Mouse (Mus musculus): Measurements from ENCODE around the gene Slc35f3. TPM values are rescaled to one million over a fixed set of nuclear protein-coding genes. Genes with fewer than 3 reads are reported as not detected.
A peak's percentile ranks its signal among the peaks of the same experiment; 100 is the strongest.

The Slc35f3 gene
- total RNA-seq (2021): not detected
- long read RNA-seq, experiment 1, partial matches to known transcripts: 0 of 1 reads
- long read RNA-seq, experiment 1, other reads (novel, unspliced or antisense): 1 of 1 reads
- long read RNA-seq, experiment 2: 0 reads

GRCm38 (mm10) chr8:126298296-126299093, at the start of gene Slc35f3:
Gene Slc35f3 (plus strand): TSS chr8:126298558.
- DNase-seq: no peak

GRCm38 (mm10) chr8:126250486-126250885, 47.9 kb upstream of the Slc35f3 start:
- DNase-seq: no peak

- no peak for DNase-seq
Observed at GRCm38 (mm10) chr8:126256585-126257391, 41.6 kb upstream of the Slc35f3 start.

GRCm38 (mm10) chr8:126257392-126257681, 41.0 kb upstream of the Slc35f3 start:
- DNase-seq: peak; percentile 10 to 13

GRCm38 (mm10) chr8:126258175-126258781, 40.1 kb upstream of the Slc35f3 start:
- peak; percentile 44 to 60 for DNase-seq

- DNase-seq: no peak
Observed at GRCm38 (mm10) chr8:126265186-126265585, 33.2 kb upstream of the Slc35f3 start.

- peak in 1 of 2 experiments; percentile 3 for DNase-seq
Observed at GRCm38 (mm10) chr8:126267118-126267517, 31.2 kb upstream of the Slc35f3 start.

- no peak for DNase-seq
Observed at GRCm38 (mm10) chr8:126269733-126270132, 28.6 kb upstream of the Slc35f3 start.

- no peak for DNase-seq
Observed at GRCm38 (mm10) chr8:126272445-126272844, 25.9 kb upstream of the Slc35f3 start.

GRCm38 (mm10) chr8:126273066-126273465, 25.3 kb upstream of the Slc35f3 start:
- no peak for DNase-seq

- DNase-seq: no peak
Observed at GRCm38 (mm10) chr8:126274866-126275360, 23.4 kb upstream of the Slc35f3 start.

- no peak for DNase-seq
Observed at GRCm38 (mm10) chr8:126275886-126276285, 22.5 kb upstream of the Slc35f3 start.

GRCm38 (mm10) chr8:126291951-126292350, 6.4 kb upstream of the Slc35f3 start:
- DNase-seq: no peak

GRCm38 (mm10) chr8:126297284-126297845, 993 bp upstream of the Slc35f3 start:
- peak in 1 of 2 experiments; percentile 32 for DNase-seq

GRCm38 (mm10) chr8:126299333-126299732, 975 bp downstream of the Slc35f3 start:
- DNase-seq: no peak

GRCm38 (mm10) chr8:126300350-126300749, 2.0 kb downstream of the Slc35f3 start:
- DNase-seq: no peak

- DNase-seq: no peak
Observed at GRCm38 (mm10) chr8:126301580-126301979, 3.2 kb downstream of the Slc35f3 start.

GRCm38 (mm10) chr8:126307164-126307563, 8.8 kb downstream of the Slc35f3 start:
- DNase-seq: no peak

GRCm38 (mm10) chr8:126309015-126309414, 10.7 kb downstream of the Slc35f3 start:
- DNase-seq: peak; percentile 22 to 52

- DNase-seq: no peak
Observed at GRCm38 (mm10) chr8:126324931-126325330, 26.6 kb downstream of the Slc35f3 start.

GRCm38 (mm10) chr8:126326136-126326535, 27.8 kb downstream of the Slc35f3 start:
- DNase-seq: no peak

GRCm38 (mm10) chr8:126326731-126327130, 28.4 kb downstream of the Slc35f3 start:
- DNase-seq: no peak

All from heart, adult 18-20 months (tissue).